Mouse (Mus musculus): ENCODE measurements at regions not wholly inside any gene's neighbourhood (a gene's known extent, or its start where the extent isn't known, plus 50 kb on each side); places are given as distances from the start of the nearest gene placed in this dataset.

DNA sequence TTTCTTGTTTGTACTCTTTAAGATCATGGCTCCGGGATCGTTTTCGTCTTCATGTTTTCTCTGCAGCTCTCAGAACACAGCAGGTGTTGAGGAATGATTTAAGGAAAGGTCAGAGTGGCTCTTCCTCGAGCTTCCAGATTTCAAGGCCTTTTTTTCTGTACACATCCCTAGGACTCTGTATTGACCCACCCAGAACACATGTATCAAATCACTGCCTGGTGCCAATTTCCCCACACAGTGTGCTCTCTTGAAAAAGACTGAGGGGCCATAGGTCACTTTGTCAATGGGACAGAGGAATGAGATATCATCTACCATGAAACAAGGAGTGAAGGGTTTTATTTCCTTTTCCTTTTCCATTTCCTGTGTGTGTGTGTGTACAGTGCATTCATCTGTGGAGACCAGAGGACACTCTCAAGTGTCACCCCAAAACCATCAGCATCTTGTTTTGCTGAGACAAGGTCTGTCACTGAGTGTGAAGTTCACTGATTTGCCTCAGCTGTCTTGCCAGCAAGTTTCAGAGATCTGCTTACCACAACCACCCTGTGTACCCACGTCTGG, 157.4 kb upstream of the Cxcr4 start:
- no peak for TF ChIP-seq CTCF (IDR thresholded peaks at IDR 0.05; ENCODE audit: borderline replicate concordance, insufficient read depth, low read length)
- TF ChIP-seq POLR2A (IDR thresholded peaks at IDR 0.05; ENCODE audit: low read depth, low read length) = no peak
